Mouse (Mus musculus) E14TG2a.4 (cell line): ENCODE results near the gene H2-M10.4.
"Not testable (repeated sequence)": the region's sequence is repeated elsewhere in the genome, so short reads cannot be mapped to it uniquely, and the experiment has no call there.

Experiments
- H3K27me3 ChIP-seq: 2 replicates; pipeline ENCODE4 v1.6.1; 2014; ENCODE audit warnings: low read length, control low read depth; ENCODE audit not compliant: insufficient read depth
- H3K36me3 ChIP-seq: 2 replicates; pipeline ENCODE4 v1.6.1; 2014; ENCODE audit warnings: low read length, control low read depth; ENCODE audit not compliant: insufficient read depth
- H3K4me1 ChIP-seq: replicated peaks from 2 replicates; pipeline ENCODE4 v1.6.1; 2014; ENCODE audit warnings: low read depth, low read length, control low read depth
- H3K4me3 ChIP-seq: replicated peaks from 2 replicates; pipeline ENCODE4 v1.5.1; 2014; ENCODE audit warnings: mild to moderate bottlenecking, low read length
- H3K9me3 ChIP-seq: 2 replicates; pipeline ENCODE4 v1.6.1; 2014; ENCODE audit warnings: low read length, control low read depth
- CTCF ChIP-seq: conservative IDR thresholded peaks from 2 replicates; pipeline ENCODE4 v1.5.1; 2014; ENCODE audit warnings: low read length
- NANOG ChIP-seq: IDR thresholded peaks from 2 replicates; pipeline ENCODE4 v1.6.1; 2014; ENCODE audit warnings: borderline replicate concordance, low read length, mixed read lengths
- POU5F1 ChIP-seq: IDR thresholded peaks from 2 replicates; pipeline ENCODE4 v1.6.1; 2014; ENCODE audit warnings: low read length, borderline replicate concordance

H2-M10.4 gene

DNA sequence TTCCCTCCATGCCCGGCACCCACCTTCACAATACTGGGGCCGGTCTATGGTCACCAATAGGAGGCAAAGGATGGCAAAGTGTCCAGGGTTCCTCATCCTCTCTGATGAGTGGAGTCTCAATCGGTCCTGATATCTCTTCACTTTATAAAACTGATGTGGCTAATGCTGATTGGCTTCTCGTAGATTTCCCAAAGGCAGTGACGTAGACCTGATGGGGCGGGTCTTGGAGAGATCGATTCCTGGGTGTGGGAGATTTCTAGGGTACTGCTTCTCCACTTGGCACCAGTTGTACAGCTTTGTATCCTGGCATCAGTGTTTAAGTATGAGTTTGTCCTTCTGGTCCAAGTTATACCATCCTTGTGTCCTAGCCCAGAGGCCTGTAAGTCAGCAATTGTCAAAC is at the start of gene H2-M10.4:
TSS of gene H2-M10.4 (minus strand) at position 101 of the 400 bp plus-strand sequence.
- Histone ChIP-seq H3K4me1 (no peaks in the 10 kb centered on the region), H3K4me3 (no peak within 1 kb of the TSS), H3K27me3 (no peaks in the 10 kb centered on the region), H3K36me3 (no peaks in the 10 kb centered on the region), H3K9me3 (peaks cover 17% of the 10 kb centered on the region)
- no peak for TF ChIP-seq NANOG
- TF ChIP-seq CTCF, result no peak
- TF ChIP-seq POU5F1, result no peak

DNA sequence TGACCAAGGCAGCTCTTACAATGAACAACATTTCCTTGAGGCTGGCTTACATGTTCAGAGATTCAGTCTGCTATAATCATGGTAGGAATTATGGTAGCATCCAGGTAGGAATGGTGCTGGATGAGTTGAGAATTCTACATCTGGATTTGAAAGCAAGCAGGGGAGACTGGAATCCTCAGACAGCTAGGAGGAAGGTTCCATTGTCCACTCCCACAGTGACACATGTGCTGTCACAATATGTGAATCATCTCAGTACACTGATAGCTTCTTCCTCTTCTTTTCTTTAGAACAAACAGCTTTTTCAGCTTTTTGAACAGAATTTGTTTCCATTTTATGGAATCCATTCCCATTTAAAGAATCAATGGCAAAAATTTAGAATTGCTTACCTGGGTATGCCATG is 41.8 kb upstream of the H2-M10.4 start:
- H3K9me3 ChIP-seq, result no peaks in the 10 kb centered on the region
- no peaks in the 10 kb centered on the region for H3K36me3 ChIP-seq
- no peak overlapping the region for H3K4me3 ChIP-seq
- H3K4me1 ChIP-seq, result no peaks in the 10 kb centered on the region
- TF ChIP-seq NANOG (no peak), POU5F1 (no peak), CTCF (no peak)
- H3K27me3 ChIP-seq, result no peaks in the 10 kb centered on the region

DNA sequence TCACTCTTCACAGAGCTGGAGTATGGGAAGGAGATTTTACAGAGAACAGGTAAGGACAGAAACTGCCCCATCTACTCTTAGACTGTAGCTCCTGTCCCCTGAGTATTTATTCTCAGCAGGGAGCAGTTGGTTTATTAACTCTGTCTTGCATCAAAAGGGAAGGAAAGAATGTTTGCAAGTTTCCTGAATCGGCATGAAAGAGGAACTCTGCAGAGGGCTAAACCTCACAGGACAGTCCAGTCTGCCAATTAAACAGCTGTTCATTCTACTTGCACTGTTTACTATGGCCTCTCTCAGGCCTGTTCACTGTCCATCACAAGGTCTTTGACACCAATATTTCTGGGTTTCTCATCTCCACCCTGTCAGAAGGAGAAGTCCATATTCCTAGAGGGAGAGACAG is 38.3 kb upstream of the H2-M10.4 start:
- H3K36me3 ChIP-seq, result no peaks in the 10 kb centered on the region
- H3K4me1 ChIP-seq, result no peaks in the 10 kb centered on the region
- H3K9me3 ChIP-seq, result no peaks in the 10 kb centered on the region
- no peak for TF ChIP-seq POU5F1
- TF ChIP-seq CTCF, result no peak
- TF ChIP-seq NANOG, result no peak
- no peak overlapping the region for H3K4me3 ChIP-seq
- no peaks in the 10 kb centered on the region for H3K27me3 ChIP-seq

DNA sequence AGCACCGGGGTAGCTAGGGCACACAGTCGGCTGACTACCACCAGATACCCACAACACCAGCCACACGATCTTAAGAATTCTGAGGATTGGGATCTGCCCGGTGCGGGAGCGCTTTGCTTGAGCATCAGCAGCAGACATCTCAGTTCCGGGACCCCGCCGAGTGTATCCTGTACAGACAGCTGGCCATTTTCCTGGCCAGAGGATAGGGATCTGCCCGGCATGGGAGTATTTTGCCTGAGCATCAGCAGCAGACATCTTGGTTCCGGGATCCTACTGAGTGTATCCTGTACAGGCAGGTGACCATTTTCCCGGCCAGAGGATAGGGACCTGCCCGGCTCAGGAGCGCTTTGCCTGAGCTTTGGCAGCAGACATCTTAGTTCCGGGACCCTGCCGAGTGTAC is 26.0 kb upstream of the H2-M10.4 start:
- not testable (repeated sequence) for H3K36me3 ChIP-seq, H3K9me3 ChIP-seq, H3K27me3 ChIP-seq, H3K4me1 ChIP-seq
- peak overlapping the region; percentile 72 for H3K4me3 ChIP-seq

DNA sequence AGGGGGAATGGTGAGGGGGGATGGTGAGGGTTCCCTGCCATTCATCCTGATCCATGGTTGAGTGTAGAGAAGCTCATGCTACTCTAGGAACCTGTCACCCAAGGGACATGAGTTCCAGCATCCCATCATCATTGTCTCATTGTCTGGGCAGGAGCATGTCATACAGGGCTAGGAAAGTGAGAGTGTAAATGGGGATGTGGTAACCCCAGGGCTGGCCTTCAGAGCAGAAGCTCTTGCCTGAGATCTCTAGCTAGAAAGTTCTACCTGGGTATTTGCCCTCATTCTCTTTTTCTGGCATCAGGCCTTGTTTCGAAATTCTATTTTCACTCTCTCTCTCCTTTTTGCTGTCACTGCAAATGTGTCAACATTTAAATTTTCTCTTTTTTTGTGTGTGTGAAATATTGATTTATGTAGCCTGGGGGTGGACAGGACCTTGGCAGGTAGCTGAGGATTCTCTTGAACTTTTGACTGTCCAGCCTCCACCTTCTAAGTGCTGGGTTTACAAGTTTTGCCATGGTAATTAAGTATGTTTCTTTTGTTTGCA is 24.6 kb upstream of the H2-M10.4 start:
- Histone ChIP-seq H3K27me3 (no peaks in the 10 kb centered on the region), H3K4me3 (no peak overlapping the region), H3K4me1 (no peaks in the 10 kb centered on the region), H3K9me3 (no peaks in the 10 kb centered on the region), H3K36me3 (no peaks in the 10 kb centered on the region)
- no peak for TF ChIP-seq POU5F1

DNA sequence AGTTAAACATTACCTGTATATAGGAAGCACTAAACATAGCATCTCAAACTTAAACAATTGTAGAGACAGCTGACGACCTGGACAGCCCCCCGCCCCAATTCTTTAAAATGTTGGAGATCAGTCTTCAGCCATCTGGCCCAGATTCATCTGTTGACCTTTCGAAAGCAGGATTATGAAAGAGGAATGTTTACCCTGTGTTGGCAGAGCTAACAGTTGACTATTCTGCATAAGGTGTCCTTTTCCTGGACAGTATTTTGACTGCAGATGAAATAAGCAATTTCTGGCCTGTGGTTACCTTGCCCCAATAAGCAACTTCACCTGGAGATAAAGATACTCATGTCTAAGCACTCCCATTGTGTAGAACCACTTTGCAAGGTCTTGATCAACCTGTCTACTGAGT is 21.7 kb upstream of the H2-M10.4 start:
- no peak for TF ChIP-seq NANOG
- no peak for TF ChIP-seq POU5F1
- no peak for TF ChIP-seq CTCF
- Histone ChIP-seq H3K4me1 (no peaks in the 10 kb centered on the region), H3K9me3 (no peaks in the 10 kb centered on the region), H3K36me3 (no peaks in the 10 kb centered on the region), H3K4me3 (no peak overlapping the region), H3K27me3 (no peaks in the 10 kb centered on the region)

DNA sequence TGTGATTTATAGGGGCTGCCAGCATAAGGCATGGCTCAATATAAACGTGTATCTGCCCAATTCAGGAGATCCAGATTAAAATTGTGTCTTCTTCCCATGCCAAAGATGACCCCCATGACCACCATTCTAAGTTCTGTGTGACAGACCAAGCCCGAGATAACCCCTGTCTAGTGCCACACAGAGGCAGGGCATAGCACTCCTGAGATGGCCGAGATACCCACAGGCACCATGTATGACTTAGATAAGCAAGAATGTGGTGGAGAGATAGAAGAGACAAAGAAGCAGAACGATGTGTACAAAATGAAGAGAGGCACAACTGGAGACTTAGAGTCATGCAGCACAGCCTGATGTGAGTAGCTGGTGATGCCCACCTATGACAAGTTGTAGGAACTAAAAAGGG is 5.9 kb downstream of the H2-M10.4 start:
- Histone ChIP-seq H3K9me3 (peaks cover 7% of the 10 kb centered on the region), H3K36me3 (no peaks in the 10 kb centered on the region), H3K4me3 (no peak overlapping the region), H3K27me3 (no peaks in the 10 kb centered on the region), H3K4me1 (no peaks in the 10 kb centered on the region)
- TF ChIP-seq POU5F1 (no peak), CTCF (no peak), NANOG (no peak)

DNA sequence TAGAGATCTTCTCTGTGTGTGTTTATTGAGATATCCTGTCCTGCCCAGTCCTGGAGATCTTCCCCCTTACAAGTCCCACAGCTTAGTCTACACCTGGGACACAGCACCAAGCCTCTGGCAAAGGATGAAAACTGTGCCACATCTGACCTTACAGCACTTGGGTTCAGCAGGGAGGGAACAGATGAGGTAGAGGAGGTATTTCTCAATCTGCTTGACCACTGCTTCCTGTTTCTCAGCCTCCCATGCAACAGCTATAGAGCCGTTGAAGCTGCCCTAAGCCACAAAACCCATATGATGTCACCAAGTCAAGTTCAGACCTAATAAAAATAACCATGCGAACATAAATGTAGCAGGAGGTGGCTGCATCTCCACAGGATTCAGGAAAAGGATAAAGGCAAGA is 30.7 kb downstream of the H2-M10.4 start:
- H3K9me3 ChIP-seq, result no peaks in the 10 kb centered on the region
- no peaks in the 10 kb centered on the region for H3K4me1 ChIP-seq
- TF ChIP-seq NANOG, result no peak
- TF ChIP-seq CTCF, result no peak
- no peak for TF ChIP-seq POU5F1
- 0 out of 2 replicates have a peak, but pooled peaks cover 3% of the 10 kb centered on the region for H3K27me3 ChIP-seq
- no peaks in the 10 kb centered on the region for H3K36me3 ChIP-seq
- H3K4me3 ChIP-seq, result no peak overlapping the region

DNA sequence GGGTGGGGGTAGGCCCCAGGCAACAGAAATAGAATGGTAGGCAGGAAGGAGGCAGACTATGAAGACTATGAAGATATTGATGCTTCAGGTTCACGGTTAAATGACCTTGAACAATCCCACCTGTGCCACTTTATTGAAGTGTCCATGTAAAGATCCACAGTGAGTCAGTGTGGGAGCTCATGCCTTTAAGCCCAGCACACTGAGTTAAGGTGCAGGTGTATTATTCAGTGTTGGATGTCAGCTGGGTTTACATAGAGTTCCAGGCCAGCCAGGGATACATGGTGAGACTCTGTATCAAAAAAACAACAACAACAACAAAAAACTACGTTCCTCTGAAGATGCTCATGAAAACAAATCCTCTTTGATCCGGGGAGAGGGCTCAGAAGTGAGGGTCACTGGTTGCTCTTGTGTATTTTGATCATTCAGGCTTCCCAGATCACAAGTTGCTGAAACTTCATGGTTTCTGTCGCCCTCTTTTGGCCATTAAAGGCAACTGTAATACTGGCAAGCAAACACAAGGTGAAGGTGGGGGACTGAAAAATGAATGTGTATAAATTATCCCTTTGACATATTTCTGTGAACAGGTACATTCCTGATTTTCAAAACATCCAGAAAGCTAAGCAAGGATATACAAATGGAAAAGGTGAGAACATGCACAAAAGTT is 43.9 kb downstream of the H2-M10.4 start:
- TF ChIP-seq CTCF, result peak; percentile 68
- no peak for TF ChIP-seq POU5F1
- no peak overlapping the region for H3K4me3 ChIP-seq

More for the DNA sequence above, 43.9 kb downstream of the H2-M10.4 start:
- Histone ChIP-seq H3K4me1 (no peaks in the 10 kb centered on the region), H3K36me3 (no peaks in the 10 kb centered on the region), H3K9me3 (peaks cover 12% of the 10 kb centered on the region), H3K27me3 (0 out of 2 replicates have a peak, but pooled peaks cover 4% of the 10 kb centered on the region)
